Mouse (Mus musculus) heart, embryonic 13.5 days (tissue): ENCODE measurements at regions not wholly inside any gene's neighbourhood (a gene's known extent, or its start where the extent isn't known, plus 50 kb on each side); places are given as distances from the start of the nearest gene placed in this dataset.
A peak's percentile ranks its signal among the peaks of the same experiment; 100 is the strongest.

ENCODE experiments used
- ATAC-seq: fragments of 200-750 bp; cut with Nextera tagmentation; 2 replicates; pipeline ENCODE4 v1.8.0; 2017; ENCODE audit warnings: moderate TSS enrichment; ENCODE audit not compliant: insufficient number of reproducible peaks, low FRiP score, low TSS enrichment; ENCODE audit errors: extremely low read depth
- H3K27ac ChIP-seq: fragments of 300-500 bp; sonication (generic); replicated peaks from 2 replicates; pipeline ENCODE4 v1.5.1; 2015; ENCODE audit warnings: moderate library complexity, mild to moderate bottlenecking, inconsistent platforms
- H3K27me3 ChIP-seq: fragments of 300-500 bp; sonication (generic); replicated peaks from 2 replicates; pipeline ENCODE4 v1.6.1; 2015; ENCODE audit warnings: mild to moderate bottlenecking, inconsistent platforms
- H3K36me3 ChIP-seq: fragments of 300-500 bp; sonication (generic); 2 replicates; pipeline ENCODE4 v1.6.1; 2015; ENCODE audit warnings: mild to moderate bottlenecking, inconsistent platforms
- H3K4me1 ChIP-seq: fragments of 300-500 bp; sonication (generic); 2 replicates; pipeline ENCODE4 v1.6.1; 2015; ENCODE audit warnings: inconsistent platforms
- H3K4me2 ChIP-seq: fragments of 300-500 bp; sonication (generic); 2 replicates; pipeline ENCODE4 v1.6.1; 2015; ENCODE audit warnings: inconsistent platforms, mild to moderate bottlenecking, moderate library complexity
- H3K4me3 ChIP-seq: fragments of 300-500 bp; sonication (generic); 2 replicates; pipeline ENCODE4 v1.5.1; 2015; ENCODE audit warnings: moderate library complexity, mild to moderate bottlenecking, inconsistent platforms
- H3K9ac ChIP-seq: fragments of 300-500 bp; sonication (generic); 2 replicates; pipeline ENCODE4 v1.6.1; 2015; ENCODE audit warnings: inconsistent platforms, mild to moderate bottlenecking, moderate library complexity
- H3K9me3 ChIP-seq: fragments of 300-500 bp; sonication (generic); 2 replicates; pipeline ENCODE4 v1.6.1; 2016; ENCODE audit warnings: inconsistent platforms
- WGBS: fragments of 180-500 bp; shearing (Covaris S2); methylation state at CpG from one replicate; pipeline ENCODE4 v1.1.7; 2015; ENCODE audit warnings: mixed read lengths; 5-methylcytosine and 5-hydroxymethylcytosine counted together

DNA sequence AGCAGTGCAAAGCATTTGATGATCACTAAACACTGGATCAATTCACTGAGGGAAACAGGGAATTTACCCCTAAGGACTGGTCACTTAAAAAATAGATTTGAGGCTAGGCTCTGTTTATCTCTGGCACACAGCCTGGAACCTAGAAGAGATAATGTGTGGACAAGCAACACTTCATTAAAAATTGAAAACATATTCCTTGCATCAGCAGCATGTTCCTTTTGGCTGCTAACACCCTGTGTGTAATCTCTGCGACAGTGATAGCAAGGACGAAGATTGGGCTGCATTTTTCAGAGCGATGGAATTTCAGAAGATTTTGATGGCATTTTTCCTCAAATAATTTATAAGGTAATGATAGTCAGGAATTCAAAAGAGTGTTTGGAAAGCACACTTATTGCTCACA lies 310.9 kb downstream of the Nova1 start:
- Histone ChIP-seq H3K4me3 (no peak overlapping the region), H3K9ac (no peak overlapping the region), H3K4me2 (no peak overlapping the region), H3K36me3 (no peaks in the 10 kb centered on the region), H3K27me3 (no peaks in the 10 kb centered on the region), H3K4me1 (no peaks in the 10 kb centered on the region), H3K27ac (no peak overlapping the region), H3K9me3 (peaks cover 4% of the 10 kb centered on the region; the same call in 1 of the 2 replicates)
- WGBS, result 54% methylated on average over 3 of the region's 3 CpGs
- ATAC-seq, result no peak

DNA sequence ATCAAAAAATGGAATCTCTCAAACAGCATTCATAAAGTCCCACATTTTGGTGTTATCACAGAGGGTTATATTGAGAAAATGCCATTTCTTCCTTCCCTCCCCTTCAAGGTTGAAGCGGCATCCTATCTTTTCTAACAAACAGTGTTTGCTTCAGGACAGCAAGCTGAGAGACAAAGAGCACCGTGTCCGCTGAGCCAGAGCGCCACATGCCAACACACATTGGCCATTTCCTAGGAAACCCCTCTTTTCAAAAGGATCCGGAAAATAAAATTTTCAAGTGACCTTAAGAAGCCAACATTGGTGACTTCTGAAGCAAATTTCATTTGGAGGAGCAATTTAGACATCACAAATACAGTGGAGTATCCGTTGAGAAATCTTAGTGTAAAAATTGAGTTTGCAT lies 326.3 kb downstream of the Nova1 start:
- Histone ChIP-seq H3K27ac (no peak overlapping the region), H3K4me2 (no peak overlapping the region), H3K9ac (no peak overlapping the region), H3K36me3 (no peaks in the 10 kb centered on the region), H3K9me3 (no peaks in the 10 kb centered on the region), H3K27me3 (no peaks in the 10 kb centered on the region), H3K4me1 (no peaks in the 10 kb centered on the region), H3K4me3 (no peak overlapping the region)
- 84% methylated on average over 6 of the region's 6 CpGs for WGBS
- ATAC-seq, result no peak

DNA sequence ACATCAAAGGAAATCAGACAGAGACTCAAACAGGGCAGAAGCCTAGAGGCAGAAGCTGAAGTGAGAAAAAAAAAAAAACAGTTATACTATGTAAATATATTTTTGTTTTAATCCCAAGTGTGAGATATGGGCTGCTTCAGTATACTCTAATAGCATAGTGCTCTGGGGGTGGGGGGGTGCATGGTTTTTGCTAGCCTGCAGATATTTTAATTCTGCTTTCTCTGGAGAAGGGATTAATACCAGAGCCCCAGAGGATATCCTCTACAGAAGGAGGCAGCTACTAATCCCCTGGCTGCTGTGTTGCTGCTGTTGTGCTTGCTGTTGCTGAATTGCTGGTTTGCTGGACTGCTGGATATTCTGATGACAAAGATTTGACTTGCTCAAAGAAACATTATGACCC lies 367.8 kb downstream of the Nova1 start:
- no peak for ATAC-seq
- H3K4me3 ChIP-seq, result no peak overlapping the region
- H3K9ac ChIP-seq, result no peak overlapping the region
- H3K36me3 ChIP-seq, result no peaks in the 10 kb centered on the region
- H3K4me2 ChIP-seq, result no peak overlapping the region
- no peaks in the 10 kb centered on the region for H3K9me3 ChIP-seq
- H3K4me1 ChIP-seq, result no peaks in the 10 kb centered on the region
- no peak overlapping the region for H3K27ac ChIP-seq
- H3K27me3 ChIP-seq, result no peaks in the 10 kb centered on the region

DNA sequence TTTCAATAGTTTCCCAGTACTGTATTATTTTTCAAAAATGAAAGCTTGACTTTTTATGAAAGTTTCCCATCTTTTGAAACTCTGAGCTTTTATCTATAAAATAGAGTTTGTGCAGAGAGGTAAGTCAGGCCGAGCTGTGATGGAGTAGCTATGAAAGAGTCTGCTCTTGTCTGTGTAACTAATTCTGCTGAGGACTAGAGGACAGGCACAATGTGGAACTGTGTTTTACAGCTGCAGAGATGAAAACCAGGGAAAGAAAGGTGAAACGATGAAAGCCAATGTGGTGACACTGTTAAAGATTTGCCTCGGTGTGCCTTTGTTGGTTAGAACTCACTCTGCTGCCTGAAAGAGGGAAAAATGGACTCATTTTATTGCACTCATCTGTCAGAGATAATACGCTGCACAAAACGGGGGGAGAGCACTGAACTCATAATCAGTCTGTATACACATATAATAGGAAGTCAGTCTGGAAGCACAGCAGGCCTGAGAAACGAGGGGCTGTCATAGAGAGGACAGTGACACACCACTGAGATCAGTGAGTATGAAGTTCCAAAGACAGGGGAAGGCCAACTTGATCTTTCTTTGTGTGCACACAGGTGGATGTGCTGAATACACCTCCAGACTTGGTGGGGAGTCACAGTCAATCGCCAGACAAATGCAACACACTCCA lies 373.9 kb downstream of the Nova1 start:
- Histone ChIP-seq H3K9ac (no peak overlapping the region), H3K27me3 (no peaks in the 10 kb centered on the region), H3K4me2 (no peak overlapping the region), H3K9me3 (no peaks in the 10 kb centered on the region), H3K36me3 (no peaks in the 10 kb centered on the region), H3K4me3 (no peak overlapping the region), H3K4me1 (no peaks in the 10 kb centered on the region), H3K27ac (no peak overlapping the region)
- WGBS, result 68% methylated on average over 7 of the region's 7 CpGs
- ATAC-seq, result no peak

DNA sequence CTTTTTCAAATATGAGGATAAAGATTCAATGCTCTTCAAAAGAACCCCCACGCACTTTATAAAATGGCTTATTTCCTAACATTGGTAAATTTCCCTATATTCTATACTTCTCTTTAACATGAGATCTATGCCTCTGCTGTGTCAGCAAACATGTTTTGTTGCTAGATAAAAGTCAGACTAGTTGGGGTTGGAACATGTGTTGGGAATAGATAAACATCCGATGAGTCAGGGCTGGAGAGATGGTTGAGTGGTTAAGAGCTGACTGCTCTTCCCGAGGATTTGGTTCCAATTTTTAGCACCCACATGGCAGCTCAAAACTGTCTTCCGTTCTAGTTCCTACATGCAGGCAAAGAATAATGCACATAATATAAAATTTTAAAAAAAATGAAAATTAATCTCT lies 399.1 kb downstream of the Nova1 start:
- Histone ChIP-seq H3K27ac (no peak overlapping the region), H3K9ac (no peak overlapping the region), H3K4me1 (no peaks in the 10 kb centered on the region), H3K27me3 (no peaks in the 10 kb centered on the region), H3K4me2 (no peak overlapping the region), H3K9me3 (no peaks in the 10 kb centered on the region), H3K4me3 (no peak overlapping the region), H3K36me3 (no peaks in the 10 kb centered on the region)
- 71% methylated on average over 4 of the region's 4 CpGs for WGBS
- ATAC-seq, result no peak

DNA sequence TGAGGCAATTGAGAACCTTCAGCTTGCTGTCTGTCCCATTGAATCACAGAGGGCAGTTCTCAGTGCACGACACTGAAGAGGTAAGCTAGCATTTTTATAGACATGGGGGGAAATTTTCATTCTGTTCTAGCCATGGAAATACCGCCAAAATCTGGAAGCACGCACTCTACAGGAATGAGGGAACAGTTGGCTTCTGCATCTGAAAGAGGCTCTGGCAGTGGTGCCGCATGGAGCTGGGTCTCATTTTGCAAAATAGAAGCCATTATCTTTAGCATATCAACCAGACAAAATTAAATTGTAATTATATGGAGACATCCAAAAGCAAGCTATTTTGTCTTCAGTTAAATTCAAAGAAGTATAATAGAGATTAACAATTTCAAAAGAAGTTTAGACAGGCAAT lies 399.7 kb downstream of the Nova1 start:
- Histone ChIP-seq H3K4me3 (no peak overlapping the region), H3K4me1 (no peaks in the 10 kb centered on the region), H3K9ac (no peak overlapping the region), H3K9me3 (no peaks in the 10 kb centered on the region), H3K27ac (no peak overlapping the region), H3K27me3 (no peaks in the 10 kb centered on the region), H3K4me2 (no peak overlapping the region), H3K36me3 (no peaks in the 10 kb centered on the region)
- 86% methylated on average over 4 of the region's 4 CpGs for WGBS
- ATAC-seq, result no peak

DNA sequence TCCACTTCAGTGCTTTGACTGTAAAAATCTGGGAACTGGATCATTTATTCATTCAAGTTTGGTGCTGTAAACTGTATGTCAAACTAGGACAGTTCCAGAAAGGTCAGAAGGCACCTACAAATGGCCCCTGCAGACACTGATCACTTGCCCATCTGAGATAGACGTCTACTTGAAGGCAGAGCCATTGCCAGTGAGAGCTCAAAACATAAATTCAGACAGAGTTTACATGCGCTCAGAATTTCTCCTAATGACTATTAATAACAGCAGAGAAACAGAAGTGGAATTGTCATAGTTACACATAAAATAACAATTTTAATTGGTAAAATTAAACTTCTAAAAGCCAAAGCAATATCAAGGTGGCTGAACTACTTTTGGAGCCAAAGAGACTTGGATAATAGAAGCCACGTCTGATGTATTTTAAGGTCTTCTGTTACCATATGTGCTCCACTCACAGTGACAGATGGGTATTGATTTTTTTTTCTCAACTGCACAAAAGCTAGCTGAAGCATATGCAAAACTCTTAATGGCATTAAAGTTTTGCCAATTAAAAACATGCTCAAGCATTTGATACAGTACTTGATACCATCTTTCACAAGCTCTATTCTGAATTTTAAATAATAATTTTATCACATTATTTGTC lies 401.8 kb downstream of the Nova1 start:
- H3K27me3 ChIP-seq, result no peaks in the 10 kb centered on the region

DNA sequence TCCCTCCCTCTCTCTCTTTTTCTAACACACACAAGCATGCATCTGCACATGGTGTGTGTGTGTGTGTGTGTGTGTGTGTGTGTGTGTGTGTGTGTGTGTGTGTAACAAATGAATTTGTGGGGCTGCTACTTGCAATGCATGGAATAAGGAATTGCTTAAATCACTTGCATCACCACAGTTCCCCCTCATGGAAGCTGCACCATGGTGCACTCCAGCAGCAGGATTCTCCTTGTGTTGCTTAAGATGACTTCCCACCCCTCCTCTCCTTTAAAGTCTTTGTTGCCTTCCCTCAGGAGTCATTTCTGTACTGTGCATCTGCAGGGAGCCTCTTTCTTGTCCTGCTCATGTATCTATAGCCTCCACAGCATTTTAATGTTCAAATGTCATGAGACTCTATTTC lies 402.5 kb downstream of the Nova1 start:
- no peak for ATAC-seq
- H3K36me3 ChIP-seq, result no peaks in the 10 kb centered on the region
- no peak overlapping the region for H3K4me2 ChIP-seq
- no peak overlapping the region for H3K4me3 ChIP-seq
- no peak overlapping the region for H3K27ac ChIP-seq
- H3K4me1 ChIP-seq, result no peaks in the 10 kb centered on the region
- H3K9me3 ChIP-seq, result no peaks in the 10 kb centered on the region
- H3K9ac ChIP-seq, result no peak overlapping the region
- no peaks in the 10 kb centered on the region for H3K27me3 ChIP-seq

More for the DNA sequence above, 401.8 kb downstream of the Nova1 start:
- 76% methylated on average over 3 of the region's 3 CpGs for WGBS
- H3K36me3 ChIP-seq, result no peaks in the 10 kb centered on the region
- no peak overlapping the region for H3K4me2 ChIP-seq
- H3K9me3 ChIP-seq, result no peaks in the 10 kb centered on the region
- H3K27ac ChIP-seq, result no peak overlapping the region
- no peak for ATAC-seq
- no peaks in the 10 kb centered on the region for H3K4me1 ChIP-seq
- H3K9ac ChIP-seq, result no peak overlapping the region
- no peak overlapping the region for H3K4me3 ChIP-seq

DNA sequence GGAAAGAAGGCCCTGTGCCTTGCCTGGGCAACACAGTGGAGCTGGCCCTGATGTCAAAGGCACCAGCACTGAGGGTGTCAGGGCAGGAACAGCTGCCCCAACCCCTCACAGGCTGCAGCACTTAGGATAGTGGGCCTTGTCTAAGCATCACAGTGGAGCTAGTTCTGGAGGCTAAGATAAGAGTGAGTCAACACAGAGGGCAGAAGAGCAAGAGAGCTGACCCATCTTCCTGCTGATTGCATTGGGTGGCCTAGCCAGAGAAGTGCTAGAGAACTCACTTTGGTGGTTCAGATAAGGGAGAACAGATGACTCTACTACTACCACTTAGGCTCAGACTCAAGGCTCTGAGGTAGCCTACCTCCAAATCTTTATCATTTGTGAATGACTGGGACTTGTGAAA lies 413.1 kb downstream of the Nova1 start:
- Histone ChIP-seq H3K27ac (no peak overlapping the region), H3K27me3 (no peaks in the 10 kb centered on the region), H3K4me1 (no peaks in the 10 kb centered on the region), H3K4me3 (no peak overlapping the region), H3K9me3 (no peaks in the 10 kb centered on the region), H3K9ac (no peak overlapping the region), H3K4me2 (no peak overlapping the region), H3K36me3 (no peaks in the 10 kb centered on the region)
- ATAC-seq, result peak; percentile 95

DNA sequence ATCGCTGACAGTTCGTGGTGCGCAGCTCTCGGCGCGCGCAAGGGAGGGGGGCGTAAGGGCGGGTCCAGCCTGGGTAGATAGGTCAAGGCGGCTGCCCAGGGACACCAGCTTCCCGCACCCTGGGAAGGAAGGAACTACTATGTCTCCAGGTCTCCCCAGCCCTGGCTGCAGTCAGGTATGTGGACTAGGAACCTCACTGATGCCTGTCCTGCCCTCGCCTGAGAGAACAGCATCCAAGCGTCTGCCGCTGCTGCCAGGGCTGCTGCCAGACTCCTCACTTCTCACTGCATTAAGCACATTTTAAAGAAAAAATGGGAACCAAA lies 419.1 kb downstream of the Nova1 start:
- Histone ChIP-seq H3K9ac (peak overlapping the region; percentile 78), H3K4me3 (peak overlapping the region; percentile 64), H3K4me1 (peaks cover 3% of the 10 kb centered on the region; the same call in 1 of the 2 replicates), H3K27me3 (peaks cover 14% of the 10 kb centered on the region; the same call in 1 of the 2 replicates), H3K36me3 (no peaks in the 10 kb centered on the region), H3K9me3 (no peaks in the 10 kb centered on the region), H3K4me2 (peak overlapping the region; percentile 93), H3K27ac (no peak overlapping the region)
- under 1% methylated on average over 14 of the region's 14 CpGs for WGBS
- peak; percentile 58; the same call in 1 of the 2 replicates for ATAC-seq

DNA sequence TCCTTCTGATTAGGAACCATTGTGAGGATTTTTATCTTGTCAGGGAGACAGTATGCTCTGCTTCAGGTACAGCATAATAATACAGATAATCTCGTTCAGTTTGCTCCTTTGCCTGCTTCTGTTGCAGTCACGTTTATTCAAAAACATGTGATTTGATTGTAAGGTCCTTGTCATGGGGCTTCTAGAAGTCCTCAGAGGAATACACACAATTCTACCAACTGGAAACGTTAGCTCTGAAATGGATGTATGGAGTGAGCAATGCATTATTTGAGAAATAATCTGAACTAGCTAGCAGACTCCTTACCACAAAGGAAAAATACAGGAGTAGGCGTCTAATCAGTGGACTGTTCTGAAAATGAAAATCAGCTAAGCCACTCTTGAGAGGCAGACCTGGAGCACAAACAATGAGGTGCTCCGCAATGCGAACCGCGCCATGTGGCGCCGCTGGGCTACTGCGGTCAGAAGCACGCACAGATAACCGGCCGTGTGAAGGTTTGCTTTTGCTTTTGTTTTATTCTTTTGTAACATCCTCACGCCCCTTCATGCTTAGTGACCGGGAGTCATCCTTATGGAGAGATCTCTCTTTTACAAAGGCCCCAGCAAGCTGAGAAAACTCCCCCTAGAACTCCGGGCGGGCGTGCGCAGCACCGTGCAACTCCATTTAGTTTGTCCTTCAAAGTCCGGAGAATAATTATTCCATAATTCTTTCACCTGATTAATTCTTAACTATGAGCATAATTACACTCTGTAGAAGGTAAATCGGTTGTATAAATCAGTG lies 419.7 kb downstream of the Nova1 start:
- Histone ChIP-seq H3K4me3 (peak overlapping the region; percentile 64), H3K4me1 (peaks cover 3% of the 10 kb centered on the region; the same call in 1 of the 2 replicates), H3K9me3 (no peaks in the 10 kb centered on the region), H3K36me3 (no peaks in the 10 kb centered on the region), H3K4me2 (peak overlapping the region; percentile 93), H3K27ac (no peak overlapping the region), H3K9ac (peak overlapping the region; percentile 78), H3K27me3 (peaks cover 14% of the 10 kb centered on the region; the same call in 1 of the 2 replicates)
- peak; percentile 37; the same call in 1 of the 2 replicates for ATAC-seq
- WGBS, result 7% methylated on average over 23 of the region's 23 CpGs
